Mouse (Mus musculus) layer of hippocampus, adult 9-10 months (tissue): ENCODE measurements around the gene Cldn9.

Experiments
- DNase-seq: peaks from one replicate; pipeline ENCODE4 v3.0.0; 2022; ENCODE audit warnings: low spot score

The Cldn9 gene

DNA sequence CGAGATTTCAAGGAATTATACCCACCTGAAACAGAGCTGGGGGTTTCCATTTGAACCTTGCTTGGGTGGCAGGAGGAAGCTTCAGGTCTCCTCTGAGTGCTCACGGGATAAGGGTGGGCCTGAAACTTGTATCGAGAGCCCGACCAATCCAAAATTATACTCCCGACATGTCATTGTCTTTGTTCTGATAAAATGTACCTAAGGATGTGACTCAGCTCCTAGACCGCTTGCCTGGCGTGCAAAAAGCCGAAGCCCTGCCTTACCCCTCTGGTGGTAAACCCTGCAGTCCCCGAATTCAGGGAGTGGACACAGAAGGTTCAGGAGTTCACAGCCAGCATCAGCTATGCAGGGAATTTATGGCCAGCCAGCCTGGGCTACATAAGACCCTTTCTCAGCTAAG lies 3.5 kb downstream of the Cldn9 start:
- no peak for DNase-seq

DNA sequence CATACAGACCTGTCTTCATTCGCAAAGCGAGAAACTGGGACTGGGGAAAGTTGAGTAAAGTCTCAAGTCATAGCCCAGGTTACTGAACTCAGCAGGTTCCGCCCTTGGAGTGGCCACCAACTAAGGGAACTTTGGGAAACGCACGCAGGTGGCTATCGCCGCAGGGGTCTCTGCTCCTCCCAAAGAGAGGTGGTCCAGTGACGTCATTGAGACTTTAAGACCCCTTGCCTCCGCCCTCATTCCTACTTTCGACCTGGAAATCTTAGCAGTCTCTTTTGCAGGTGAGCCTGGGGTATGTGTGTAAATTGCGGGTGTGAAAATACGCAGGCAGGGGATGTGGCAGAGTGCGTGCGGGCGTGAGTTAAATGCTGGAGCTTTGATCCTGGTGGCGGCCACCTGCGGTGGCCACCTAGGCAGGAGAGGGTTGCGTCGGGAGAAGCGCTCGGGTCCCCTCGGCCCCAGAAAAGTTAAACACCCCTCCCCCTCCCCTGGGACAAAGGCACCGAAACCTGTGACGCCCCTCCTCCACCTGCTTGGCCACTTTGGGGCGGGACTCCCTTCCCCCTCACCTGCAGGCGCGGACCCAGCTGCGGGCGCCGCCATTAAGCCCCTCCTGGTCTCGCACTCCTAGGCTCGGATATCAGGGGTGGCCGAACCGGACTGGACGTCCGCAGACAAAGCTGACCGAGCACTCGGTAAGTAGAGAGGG lies 4.5 kb downstream of the Cldn9 start, which contains the start of gene Cldn6:
TSS of gene Cldn6 (plus strand) at position 123 of the 709 bp plus-strand sequence.
- no peak for DNase-seq

DNA sequence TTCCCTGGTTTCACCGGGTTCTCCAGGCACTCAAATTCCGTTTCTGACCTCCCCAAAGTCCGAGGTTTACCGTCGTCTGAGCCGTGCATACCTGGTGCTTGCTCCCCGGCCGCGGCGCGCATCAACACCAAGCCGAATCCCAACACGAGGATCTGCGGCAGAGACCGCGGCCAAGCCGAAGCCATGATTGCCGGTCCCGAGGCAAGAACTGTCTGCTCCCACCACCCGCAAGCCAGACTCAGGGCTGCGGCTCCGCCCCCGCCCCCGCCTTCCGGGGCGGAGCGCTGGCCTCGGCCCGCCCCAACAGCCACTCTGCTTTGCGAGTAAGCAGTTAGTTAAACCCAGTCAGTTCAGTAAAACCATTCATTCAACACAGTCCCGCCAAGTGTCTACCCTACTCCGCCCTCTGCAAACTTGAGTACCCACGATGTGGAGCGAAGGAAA lies 6.6 kb downstream of the Cldn9 start, which contains the start of gene Tnfrsf12a:
TSS of gene Tnfrsf12a (minus strand) at position 233 of the 444 bp plus-strand sequence.
- DNase-seq = no peak

DNA sequence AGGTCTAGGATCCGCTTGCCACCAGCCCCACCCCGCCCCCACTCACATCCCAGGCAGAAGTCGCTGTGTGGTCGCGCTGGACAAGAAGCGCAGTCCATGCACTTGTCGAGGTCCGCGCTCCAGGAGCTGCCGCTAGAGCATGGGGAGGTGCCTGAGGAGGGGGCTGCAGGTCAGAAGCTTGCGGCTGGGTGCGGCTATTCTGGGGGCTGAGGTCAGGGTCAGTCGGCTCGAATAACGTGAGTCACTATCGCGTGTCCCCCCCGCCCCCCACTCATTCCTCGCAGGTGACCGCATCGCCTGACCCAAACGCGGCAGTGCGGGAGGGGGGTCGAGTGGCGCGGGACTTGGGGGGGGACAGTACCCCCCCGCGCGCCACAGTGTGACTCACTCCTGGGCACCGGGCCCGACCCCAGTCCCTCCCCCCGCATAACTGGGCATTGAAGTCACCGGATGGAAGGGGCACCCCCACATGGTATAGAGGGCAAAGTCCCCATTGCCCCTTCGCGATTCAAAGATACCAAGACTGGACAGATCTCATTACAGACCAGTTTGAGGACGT lies 7.3 kb downstream of the Cldn9 start:
- no peak for DNase-seq

DNA sequence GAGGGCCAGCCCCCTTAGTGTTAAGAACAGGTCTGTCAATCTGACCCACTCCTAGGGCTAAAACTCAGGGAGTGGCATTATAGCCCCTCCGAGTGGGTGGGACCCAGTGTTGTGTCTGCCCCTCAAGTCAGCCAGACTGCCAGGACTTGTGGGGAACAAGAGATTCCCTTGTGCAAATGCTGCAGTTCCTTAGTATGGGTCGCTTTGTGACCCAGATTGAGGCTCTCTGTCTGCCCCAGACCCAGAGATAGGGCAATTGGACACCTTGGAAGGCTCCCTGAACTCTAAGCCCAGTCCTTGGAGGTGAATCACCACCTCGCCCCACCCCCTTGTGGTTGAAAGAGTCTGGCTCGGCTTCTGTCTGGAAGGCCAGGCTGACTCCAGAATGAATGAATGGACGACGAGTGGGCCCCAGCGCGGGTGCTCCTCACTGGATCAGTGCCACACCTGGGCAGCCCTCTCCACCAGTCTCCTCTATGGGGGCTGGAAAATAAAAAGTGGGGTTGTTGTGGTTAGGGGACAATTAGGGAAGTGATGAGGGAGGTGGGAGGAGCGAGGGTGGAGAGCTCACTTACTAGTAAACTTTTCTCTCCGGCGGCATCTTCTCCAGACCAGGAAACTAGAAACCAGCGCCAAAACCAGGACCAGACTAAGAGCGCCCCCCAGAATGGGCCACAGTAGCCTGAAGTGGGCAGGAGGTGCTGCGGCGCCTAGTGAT lies 8.1 kb downstream of the Cldn9 start:
- no peak for DNase-seq

DNA sequence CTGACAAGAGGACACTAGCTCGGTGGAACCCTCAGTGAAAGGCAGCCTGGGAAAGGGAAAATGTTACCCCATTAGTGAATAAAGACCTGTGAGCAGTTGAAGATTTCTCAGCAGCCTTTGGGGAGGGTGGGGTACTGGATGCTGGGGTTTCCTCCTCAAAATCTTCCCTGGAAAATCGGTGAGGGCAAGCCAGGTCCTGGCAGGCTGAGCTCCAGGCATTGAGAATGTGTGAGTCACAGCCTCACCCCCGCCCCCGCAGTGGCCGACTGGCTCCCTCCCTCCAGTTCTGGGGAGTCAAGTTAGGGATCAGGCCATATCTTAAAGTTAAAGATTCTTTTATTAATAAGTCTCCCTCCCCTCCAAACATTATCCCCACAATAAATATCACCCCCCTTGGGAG lies 8.7 kb downstream of the Cldn9 start:
- no peak for DNase-seq

DNA sequence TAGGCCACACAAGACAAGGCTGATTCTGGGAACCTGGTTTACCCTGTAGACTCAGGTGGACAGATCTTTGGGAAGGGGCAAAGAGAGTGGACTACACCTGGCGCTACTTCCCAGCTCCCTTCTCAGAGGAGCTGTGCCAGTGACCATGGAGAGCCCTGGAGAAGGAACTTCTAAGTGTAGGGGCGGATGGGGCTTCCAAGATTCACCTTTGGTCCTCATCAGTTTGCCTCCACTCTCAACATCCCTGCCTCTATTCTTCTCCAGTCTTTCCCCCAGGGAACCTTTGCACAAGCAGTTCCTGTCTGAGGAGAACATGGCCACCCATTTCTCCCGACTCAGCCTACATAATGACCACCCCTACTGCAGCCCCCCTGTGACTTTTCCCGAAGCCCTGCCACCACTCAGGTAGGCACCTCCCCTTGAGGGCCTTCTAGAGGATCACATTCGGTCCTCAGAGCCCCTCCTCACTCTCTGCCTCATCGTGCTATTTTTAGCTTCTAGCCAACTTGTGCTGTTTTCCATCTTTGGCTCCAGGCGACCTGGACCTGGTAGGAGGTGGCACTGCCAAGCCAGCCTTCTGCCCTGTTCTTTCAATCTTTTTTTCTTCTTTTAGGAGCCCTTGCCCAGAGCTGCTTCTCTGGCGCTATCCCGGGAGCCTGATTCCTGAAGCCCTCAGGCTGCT lies 9.4 kb downstream of the Cldn9 start:
- DNase-seq = no peak

DNA sequence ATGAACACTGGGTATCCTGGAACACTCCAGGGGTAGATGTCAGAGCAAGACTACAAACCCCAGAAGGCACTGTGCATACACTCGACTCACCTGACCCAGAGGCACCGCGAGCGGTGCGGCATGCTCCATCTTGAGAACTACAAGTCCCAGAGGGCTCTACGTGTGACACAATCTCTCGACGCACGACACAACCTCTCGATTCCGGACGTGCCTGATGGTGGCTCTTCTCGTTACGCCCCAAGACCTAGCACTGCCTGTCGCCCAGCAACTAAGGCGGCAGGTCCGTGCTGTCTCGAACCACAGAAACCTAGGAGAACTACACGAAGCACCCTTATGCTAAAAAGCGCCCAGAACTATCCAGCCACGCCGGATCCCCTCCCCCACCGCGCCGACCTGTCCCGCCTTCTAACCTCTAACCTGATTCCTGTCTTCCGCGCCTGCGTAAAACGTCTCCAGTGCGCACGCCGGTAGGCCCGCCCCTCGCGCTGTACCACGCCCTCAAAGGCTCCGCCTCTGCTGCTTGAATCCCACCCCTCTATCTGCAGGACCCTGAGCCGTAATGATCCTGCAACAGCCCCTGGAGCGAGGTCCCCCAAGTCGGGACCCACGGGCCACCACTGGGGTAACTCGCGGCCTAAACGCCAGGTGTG lies 10.3 kb downstream of the Cldn9 start, which contains the start of the genes Hcfc1r1 and Thoc6:
TSS of gene Hcfc1r1 (plus strand) at position 173 of the 650 bp plus-strand sequence.
TSS of gene Thoc6 (minus strand) at position 459 of the 650 bp plus-strand sequence.
- peak; percentile 94 for DNase-seq

DNA sequence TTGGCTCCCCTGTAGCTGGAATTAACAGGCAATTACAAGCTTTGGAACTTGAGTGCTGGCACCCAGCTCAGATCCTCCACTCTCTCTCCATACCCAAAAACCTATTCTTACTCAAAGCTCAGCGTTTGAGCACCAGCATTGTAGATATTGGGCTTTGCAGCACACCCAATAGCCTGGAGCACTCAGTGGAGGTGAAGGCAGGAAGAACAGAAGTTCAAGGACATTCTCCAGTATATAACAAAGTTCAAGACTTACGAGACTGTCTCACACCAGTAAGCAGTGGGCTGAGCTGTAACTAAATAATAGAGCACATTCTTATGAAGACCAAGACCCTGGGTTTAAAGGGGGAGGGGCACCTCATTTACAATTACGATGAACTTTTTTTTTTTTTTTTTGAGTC lies 11.1 kb downstream of the Cldn9 start:
- DNase-seq = no peak

DNA sequence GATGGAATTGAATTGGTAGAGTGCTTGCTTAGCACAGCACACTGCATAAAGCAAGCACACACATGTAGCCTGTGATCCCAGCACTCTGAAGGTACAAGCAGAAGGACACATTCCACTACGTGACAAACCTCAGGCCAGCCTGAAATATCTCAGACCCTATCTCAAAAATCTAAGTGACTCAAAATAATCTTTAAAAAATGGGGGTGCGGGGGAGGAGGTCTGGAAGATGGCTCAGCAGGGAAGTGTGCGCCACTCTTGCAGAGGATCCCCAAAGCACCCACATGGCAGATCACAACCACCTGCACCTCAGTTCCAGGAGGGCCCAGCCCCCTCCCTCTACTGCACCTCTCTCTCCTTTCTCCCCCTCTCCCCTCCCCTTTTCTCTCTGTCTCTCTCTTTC lies 12.3 kb downstream of the Cldn9 start:
- no peak for DNase-seq

DNA sequence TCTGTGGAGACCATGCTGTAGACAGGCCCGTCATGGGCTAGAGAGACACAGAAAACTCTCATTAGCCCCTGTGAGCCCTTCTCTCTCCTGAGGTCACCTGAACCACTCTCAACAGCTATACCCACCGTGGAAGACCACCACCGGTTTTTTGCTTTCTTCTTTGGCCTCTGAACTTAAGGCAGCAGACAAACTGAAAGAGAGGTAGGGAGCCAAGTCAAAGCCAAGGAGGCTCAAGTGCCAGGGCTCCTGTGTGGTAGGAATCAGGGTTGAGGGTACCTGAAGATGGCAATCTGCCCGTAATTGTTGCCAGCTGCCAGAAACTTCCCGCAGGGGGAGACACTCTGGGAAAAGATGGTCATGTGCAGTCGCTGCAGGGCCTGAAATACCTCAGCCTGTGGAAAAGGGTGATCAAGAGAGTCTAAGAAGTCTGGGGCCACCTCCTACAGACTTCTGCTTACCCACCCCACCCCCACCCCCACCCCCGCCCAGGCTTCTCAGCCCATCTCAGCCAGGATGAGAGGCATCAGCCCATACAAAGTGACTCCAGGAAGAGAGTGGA lies 13.2 kb downstream of the Cldn9 start:
- no peak for DNase-seq

DNA sequence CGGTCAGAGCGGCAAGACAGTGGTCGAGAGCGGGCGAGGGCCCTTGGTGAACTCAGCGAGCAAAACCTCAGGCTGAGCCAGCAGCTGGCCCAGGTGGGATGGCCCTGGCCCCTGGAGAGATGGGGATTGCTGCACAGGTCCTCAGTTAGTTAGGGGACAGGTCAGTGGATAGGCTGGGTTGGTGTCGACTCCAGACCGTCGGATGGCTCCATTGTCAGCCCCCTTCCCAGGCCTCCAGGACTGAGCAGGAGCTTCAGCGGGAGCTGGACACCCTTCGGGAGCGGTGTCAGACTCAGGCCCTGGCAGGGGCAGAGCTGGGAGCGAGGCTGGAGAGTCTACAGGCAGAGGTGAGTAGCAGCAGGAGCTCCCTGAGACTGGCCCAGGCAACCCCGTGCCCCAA lies 18.3 kb downstream of the Cldn9 start:
- no peak for DNase-seq

DNA sequence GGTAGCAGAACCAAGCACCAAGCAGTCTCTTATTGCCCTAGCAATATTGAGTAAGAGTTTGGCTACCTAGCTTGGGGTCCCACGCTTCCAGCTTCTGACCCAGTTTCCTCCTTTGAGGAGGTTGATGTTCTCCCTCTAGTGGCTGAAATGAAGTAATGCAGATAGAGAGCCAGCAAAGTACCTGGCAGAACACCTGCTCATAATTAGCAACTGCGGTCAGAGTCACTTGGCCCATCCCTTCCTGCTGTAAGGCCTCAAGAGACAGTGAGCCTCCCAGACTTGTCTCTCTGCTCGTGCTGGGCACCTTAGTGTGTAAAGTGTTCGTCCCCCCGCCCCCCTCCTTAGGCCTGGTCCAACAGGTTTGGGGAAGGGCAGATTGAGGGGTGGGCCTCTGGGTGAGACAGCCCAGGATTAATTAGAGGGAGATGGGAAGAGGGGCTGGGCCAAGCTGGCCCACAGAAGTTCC lies 19.2 kb downstream of the Cldn9 start:
- no peak for DNase-seq

DNA sequence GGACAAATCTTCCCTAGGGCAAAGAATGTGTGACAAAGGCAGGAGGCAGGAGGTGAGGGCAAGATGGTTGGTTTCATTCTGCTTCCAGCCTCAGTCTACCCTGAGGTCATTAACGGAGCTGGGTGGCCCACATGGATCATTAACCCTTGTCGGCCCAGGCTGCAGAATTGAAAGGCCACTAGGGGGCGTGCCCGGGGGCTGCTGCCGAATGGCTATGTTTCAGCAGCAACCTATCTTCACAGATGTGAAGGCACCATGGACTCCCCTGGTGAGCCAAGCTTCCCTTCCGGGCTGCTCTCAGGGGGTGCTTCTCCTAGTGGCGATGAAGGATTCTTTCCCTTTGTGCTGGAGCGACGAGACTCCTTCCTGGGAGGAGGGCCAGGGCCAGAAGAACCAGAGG lies 22.3 kb downstream of the Cldn9 start:
- no peak for DNase-seq

DNA sequence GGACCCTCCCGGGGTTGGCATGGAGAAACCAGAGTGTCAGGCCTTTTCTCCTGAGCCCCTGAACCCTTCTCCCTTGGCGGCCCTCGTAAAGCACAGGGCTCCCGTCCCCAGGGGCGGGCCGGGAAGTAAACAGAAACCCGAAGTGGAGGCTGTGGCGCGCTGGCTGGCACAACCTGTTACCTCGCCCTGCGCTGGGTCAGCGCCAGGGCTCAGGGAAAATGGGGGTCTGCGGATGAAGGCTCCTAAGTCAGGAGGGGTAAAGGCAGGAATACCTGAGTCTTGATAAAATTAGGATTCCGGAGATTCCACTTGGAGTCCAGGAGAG lies 23.0 kb downstream of the Cldn9 start:
- no peak for DNase-seq

DNA sequence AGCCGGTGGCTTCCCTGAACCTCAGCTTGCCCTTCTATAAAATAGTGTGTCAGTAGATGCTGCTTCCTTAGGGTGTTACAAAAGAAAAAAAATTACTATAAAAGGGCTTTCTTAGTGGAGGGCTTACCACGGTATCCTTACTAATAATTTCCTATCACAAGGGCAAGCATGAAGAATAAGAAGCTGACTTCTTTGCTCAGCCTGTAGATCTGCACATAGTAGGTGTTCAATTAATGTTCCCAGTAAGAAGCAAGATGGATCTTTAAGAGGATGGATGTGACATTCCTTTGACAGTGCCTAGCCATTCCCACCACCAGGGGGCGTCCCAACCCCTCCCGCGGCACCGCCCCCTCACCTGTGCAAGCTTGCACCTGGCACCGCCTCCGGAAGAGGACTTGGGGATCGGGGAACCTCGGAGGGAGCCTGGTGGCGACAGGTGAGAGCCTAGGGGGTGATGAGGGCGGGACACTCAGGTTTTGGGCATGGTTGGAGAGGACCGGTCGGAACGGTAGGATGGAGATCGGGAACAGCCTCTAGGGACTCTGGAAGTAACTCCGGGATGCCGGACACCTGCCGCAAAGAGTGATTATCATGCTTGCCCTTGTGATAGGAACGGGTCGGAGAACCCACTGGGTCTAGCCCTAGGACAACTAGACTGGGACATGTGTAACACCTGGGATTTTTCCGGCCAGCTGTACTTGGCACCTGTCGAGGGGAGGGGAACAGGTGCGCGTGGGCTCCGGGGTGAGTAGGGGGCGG lies 23.5 kb downstream of the Cldn9 start, which contains the start of gene Bicdl2:
TSS of gene Bicdl2 (plus strand) at position 390 of the 759 bp plus-strand sequence.
- no peak for DNase-seq

DNA sequence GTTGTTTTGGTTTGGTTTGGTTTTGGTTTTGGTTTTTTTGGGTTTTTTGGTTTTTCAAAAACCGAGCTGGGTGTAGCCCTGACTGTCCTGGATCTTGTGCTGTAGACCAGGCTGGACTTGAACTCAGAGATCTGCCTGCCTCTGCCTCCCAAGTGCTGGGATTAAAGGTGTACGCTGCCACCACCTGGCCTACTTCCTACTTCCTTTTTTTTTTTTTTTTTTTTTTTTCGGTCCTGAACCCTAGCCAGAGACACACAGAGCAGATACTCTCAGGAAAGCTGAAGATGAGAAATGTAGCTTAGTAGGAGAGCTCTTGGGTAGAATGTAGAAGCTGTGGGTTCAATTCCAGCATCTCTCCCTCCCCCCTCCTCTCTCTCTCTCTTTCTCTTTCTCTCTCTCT lies 25.4 kb downstream of the Cldn9 start:
- DNase-seq = no peak

DNA sequence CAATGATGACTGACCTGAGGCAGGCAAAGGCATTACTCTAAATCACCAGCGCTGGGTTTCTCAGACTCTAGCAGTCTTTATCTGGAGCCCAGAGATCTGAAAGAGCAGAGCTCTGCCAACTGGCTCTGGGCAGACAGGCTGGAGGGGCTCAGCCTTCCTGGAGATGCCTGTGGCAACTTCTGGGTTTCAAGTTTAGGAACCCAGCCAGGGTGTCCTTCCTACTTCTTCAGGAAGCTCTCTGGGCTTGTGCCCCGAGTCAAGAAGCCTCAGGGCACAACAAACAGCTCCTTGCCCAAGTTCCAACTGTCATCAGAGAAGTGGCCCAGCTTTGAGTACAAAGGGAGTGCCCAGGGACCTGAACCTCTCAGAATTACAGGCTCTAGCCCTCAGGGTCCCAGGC lies 29.4 kb downstream of the Cldn9 start:
- DNase-seq = no peak

DNA sequence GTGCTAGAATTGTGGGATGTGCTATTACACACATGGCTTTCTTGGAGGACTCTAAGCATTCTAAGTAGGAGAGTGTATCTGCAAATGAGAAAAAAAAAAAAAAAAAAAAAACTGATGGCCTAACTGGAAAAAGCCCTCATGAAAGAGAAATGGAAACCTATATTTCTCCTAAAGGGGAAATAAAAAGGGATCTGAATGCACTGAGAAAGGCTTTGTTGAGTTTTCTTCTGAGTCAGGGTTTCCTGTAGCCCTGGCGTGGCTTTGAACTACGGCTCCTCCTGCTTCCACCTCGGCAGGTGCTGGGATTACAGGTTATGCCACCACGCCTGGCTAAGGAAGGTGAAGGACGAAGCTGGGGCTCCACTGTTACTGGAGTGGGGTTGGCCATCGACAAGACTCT lies 29.8 kb downstream of the Cldn9 start:
- DNase-seq = no peak

DNA sequence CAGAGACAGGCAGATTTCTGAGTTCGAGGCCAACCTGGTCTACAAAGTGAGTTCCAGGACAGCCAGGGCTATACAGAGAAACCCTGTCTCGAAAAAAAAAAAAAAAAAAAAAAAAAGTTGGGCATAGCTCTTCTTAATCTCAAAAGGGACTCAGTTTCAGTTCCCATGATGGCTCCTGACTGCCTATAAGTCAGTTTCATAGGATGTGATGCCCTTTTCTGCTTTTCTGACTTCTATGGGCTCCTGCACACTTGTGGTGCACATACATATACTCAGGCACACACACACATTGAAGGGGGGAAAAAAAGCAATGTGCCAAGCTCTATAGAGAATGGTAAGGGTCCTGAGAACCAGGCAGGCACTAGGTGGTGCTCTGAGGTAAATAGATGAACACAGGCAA lies 30.5 kb downstream of the Cldn9 start:
- DNase-seq = no peak

DNA sequence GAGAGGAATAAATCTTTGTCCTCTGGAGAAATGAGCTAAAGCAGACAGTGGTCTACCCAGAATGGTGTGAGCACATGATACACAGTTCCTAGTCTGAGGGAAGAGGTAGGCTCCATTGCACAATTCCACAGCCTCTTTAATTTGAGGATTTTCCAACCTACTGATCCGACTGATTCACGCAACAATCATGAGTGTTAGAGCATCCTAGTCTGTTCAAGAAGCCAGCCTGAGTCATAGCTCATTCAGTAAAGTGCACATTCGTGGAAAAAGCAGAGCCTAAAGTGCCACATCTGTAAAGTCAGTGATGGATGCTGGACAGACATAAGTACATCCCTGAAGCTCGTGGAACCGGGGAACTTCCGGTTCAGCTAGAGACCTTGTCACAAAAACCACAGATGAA lies 32.5 kb downstream of the Cldn9 start:
- no peak for DNase-seq
